Mouse (Mus musculus): ENCODE data around the gene Aff3.

DNA sequence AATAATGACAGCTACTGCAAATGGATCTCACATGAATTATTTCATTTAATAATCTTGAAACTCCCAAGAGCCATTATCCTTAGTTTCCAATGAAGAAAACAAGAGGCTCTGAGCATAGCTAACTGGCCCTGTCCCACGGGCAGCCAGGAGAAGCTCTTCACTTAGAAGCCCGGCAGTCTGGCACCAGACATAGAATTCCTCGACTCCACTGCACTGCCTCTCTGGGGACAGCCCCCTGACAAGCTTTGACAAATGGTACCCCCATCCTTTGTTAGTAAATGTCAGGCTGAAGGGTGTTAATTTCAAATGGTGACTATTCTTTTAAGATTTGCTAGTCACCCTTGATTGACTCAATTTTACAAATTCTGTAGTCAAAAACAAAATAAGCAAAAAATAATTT lies 120.3 kb downstream of the Aff3 start:
- no peak for TF ChIP-seq POLR2A (IDR thresholded peaks at IDR 0.05; ENCODE audit: insufficient read depth, low read depth, low read length)
- TF ChIP-seq CTCF (IDR thresholded peaks at IDR 0.05; ENCODE audit: insufficient read depth, low read depth, low read length): no peak
